Mouse (Mus musculus) mouse trophoblast stem cell (cell line): ENCODE results near the gene Ndufb8.

Experiments used
- in situ Hi-C, 2 experiments: fragments of 300-500 bp; cut with MseI, MboI; formaldehyde crosslinking; loops; 2 replicates in 1 of 2; 3 replicates in 1 of 2; pipeline ENCODE4 v1.15.1; 2025

Gene Ndufb8

GRCm38 (mm10) chr19:44535376-44535775, 19.9 kb downstream of the Ndufb8 start:
- in situ Hi-C loops: loop anchor here in 1 of 2 experiments (10.0 kb wide), 1 partner anchor 61 kb away; no protein-coding TSS in a partner anchor

DNA sequence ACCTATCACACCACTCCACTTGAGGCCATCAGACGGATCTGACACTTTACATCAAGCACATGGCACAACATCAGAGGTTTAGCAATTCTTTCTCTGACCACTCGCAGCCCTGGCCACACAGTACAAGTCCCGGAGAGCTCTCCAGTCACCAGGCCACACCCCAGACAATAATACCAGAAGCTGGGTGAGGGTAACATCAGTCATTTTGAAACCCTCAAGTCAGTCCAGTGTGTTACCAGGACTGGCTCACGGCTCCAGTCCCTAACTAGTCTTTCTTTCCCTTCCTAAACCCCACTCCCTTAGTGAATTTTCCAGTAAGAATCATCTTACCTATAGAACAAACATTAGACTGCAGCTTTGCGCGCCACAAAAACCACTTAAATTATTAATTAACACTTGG, 25.2 kb downstream of the Ndufb8 start:
- in situ Hi-C loops: loop anchor here in 1 of 2 experiments (10.0 kb wide), 1 partner anchor 55 kb away; no protein-coding TSS in a partner anchor

DNA sequence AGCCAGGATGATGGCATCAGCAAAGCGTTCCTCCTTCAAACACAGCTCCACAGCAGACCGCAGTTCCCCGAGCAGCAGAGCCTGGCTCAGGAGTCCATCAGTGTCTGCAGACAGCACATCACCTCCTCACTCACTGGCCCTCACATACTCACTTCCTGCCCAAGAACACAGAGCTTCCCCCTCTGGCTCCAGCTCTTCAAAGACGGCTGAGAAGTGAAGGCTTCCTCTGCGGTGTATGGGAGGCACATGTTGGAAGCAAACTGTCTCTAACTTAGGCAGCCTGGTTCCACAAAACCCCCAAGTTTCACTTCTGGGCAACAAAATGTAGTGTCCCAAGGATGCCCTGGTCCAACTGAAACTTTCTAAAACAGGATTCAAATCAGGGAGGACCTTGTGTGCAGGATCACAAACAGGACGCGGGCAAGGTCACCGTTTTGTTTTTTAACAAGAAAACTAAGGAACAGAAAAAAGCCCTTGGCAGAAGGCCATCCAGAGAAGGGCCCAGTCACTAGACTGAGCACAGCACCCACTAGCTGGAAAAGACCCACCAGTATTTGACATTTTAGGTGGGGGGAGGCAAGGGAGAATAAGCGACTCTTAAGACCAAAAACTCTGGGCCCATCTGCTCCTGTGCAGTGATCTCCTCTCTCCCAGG, 29.6 kb downstream of the Ndufb8 start:
- in situ Hi-C loops: no loop called here

- in situ Hi-C loops: no loop called here
These were observed 36.1 kb downstream of the Ndufb8 start for GRCm38 (mm10) chr19:44519152-44519551.

DNA sequence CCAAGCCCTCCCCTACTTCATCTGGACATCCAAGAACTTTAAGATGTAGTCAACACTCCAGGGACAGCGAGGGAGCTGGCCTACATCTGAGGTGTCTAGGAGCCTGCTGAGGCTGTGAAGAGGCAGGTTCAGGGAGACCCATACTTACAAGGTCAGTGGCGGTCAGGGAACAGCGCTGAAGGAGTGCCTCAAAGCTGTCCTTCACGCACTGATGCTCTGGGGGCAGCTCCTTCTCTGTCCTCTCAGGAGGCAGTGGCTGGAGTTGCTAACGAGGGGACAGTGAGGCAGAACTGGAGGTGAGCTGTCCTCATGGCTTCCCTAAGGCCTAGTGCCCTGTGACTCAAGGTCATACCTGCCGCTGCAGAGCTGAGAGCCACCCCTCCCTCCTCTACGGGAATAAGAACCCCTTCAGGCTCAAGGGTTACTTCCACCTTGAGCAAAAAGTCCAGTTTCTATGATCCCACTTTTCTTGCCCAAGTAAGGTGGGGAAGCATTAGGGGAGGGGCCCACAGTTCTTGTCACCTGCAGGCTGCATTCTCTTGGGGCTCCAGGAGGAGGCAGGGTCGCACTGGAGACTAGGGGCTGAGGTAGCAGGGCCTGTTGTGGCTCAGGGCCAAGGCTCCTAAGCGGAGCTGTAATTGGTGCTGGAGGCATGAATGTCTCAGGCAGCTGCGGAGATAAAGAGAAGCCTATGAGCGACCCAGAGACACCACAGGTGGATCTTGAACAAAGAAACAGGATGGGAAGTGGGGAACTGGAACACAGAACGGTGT, 37.1 kb downstream of the Ndufb8 start:
- in situ Hi-C loops: no loop called here

DNA sequence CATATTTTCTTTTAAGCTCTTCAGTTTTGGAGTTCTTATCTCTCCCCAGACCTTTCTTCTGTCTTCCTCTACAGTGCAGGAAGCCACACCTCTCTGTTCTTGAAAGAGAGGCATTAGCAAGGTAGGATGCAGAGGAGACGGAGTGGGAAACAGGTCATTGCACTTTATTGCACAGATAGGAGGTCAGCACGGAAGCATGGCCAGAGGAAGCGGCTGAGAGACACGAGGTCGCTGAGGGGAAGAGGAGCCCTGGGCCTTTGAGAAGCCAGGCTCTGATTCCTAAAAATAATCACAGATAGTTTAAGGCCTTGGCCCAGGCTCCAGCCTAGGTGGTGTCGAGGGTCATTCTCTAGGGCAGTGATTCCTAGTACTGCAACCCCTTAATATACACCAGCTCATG, 39.5 kb downstream of the Ndufb8 start:
- in situ Hi-C loops: no loop called here

DNA sequence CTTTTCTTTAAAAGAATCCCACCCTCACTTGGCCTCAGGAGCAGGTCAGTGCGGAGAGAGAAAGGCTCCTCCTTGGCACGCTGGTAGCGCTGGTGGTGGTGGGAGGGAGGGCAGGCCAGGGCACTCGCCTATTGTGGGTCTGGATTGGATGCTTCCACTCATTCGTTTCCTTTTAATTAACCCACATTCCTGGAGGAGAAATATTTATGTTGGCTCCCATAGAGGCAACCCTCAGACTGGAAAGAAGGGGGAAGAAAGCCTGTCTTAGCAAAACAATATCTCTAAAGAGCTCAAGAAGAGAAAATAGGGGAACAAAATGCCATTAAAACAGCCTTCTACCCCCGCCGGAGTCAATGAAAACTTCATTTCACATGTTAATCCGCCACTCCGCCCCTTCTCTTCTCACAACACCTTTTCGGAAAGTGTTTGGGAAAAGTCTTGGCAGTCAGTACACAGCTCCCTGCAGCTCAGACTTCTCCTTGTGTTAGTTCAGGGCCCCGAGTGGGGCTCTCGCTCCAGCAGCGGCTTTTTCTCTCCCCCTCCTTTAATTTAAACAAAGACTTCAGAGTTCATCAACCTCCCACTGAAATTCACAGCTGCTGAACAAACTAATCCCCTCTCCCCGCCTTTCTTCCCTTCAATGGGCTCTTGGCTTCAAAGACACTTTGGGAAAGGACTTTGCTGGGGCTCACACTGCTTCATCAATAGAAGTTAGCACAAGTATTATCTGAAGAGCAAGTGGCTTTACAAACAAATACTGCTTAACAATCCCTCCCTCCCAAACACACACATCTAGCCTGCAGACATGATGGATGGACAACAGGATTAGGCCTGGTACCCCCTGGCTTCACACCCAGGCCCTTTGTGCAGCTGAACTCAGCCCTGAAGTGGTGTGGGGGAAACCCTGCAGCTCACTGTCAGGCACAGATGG, 40.5 kb downstream of the Ndufb8 start:
- in situ Hi-C loops: no loop called here

GRCm38 (mm10) chr19:44513921-44514482, 41.2 kb downstream of the Ndufb8 start:
- in situ Hi-C loops: no loop called here

GRCm38 (mm10) chr19:44513054-44513833, 42.0 kb downstream of the Ndufb8 start:
- in situ Hi-C loops: no loop called here

- in situ Hi-C loops: no loop called here
These were observed 42.6 kb downstream of the Ndufb8 start for GRCm38 (mm10) chr19:44512601-44513000.

- in situ Hi-C loops: no loop called here
These were observed 43.6 kb downstream of the Ndufb8 start for GRCm38 (mm10) chr19:44511451-44512231.

DNA sequence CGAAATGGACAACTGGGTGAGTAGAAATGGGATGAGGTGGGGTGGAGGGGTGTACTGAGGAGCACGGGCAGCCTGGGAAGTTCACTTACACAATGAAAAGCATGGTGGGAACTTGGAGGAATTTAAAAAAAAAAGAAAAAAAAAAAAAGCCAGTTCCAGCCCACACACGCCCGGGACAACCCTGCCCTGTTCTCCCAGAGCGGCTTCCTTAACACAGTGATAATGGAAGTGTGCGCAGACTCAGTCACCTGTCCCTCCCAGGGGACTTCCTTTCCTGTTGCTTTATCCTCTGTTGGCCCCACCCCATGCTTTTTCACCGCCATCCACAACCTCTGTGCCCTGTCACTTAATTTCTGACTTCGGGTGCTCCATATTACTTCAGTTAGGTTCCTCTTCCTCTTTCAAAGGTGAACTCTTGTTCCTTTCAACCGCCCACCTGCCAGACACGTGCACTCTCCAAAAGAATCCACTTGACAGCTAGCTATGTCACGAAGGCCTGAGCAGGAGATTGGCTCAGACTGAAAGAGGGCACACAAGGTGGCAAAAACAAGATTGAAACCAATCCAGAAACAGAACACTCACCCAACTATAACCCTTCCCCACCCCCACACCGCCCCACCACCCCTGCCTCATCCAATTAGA, 44.6 kb downstream of the Ndufb8 start:
- in situ Hi-C loops: no loop called here

DNA sequence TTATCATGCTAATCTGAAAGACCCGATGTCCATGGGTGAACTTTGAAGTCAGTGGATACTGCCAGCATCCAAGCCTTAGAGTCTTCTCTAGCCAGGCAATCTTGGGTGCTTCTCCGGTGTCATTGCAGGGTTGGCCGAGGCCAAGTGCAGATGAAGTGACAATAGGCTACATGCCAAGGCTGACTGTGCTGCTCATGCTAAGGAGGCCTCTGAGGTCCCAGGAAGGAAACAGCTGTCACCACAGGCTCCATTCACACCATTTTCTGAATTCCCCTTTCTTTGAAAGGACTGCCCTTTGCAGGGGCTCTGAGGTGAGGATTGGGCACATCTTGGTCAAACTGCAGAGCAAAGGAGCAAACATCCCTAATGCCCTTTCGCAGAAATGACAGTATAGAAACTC, 52.5 kb downstream of the Ndufb8 start:
- in situ Hi-C loops: no loop called here

DNA sequence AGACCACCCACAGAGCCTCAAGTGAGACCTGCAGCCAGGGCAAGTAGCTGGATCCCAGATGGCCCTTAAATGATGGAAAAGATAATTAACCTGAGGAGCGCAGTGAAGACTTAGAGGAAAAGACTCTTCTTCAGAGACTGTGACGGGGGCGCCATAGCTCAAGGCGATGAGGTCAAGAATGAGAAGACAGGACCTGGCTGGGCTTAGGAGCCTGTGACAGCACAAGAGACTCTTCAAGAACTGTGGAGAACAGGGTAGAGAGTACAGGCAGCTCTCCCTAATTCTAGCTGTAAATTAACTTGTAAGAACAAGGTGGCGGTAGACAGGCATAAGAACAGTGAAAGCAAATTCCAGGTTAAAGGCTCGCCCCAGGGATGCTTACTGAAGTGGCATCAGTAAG, 53.3 kb downstream of the Ndufb8 start:
- in situ Hi-C loops: no loop called here

GRCm38 (mm10) chr19:44500240-44500639, 55.0 kb downstream of the Ndufb8 start:
- in situ Hi-C loops: no loop called here

DNA sequence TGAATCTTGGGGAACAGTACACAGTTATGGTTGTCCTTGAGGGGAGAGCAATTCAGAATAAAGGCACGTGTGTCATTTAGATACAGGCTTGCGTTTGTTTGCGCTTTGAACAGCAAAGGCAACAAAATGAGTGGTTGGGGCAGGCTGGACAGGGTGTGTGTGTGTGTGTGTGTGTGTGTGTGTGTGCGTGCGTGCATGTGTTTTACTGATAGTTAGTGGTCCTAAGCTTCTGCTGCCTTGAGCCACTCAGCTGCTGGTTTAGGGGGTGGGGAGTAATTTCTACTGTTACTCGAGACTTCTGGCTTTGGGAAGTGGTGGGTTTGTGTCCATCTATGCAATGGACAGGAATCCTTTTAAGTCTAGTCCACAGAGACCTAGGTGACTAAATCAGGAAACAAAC, 56.3 kb downstream of the Ndufb8 start:
- in situ Hi-C loops: no loop called here
